Mouse (Mus musculus) heart, embryonic 13.5 days (tissue): ENCODE results near the gene Rbbp5. TPM values are rescaled to one million over a fixed set of nuclear protein-coding genes. Genes with fewer than 3 reads are reported as not detected.

Source experiments
- ATAC-seq: fragments of 200-750 bp; cut with Nextera tagmentation; 2 replicates; pipeline ENCODE4 v1.8.0; 2017; ENCODE audit warnings: moderate TSS enrichment; ENCODE audit not compliant: insufficient number of reproducible peaks, low FRiP score, low TSS enrichment; ENCODE audit errors: extremely low read depth
- H3K27ac ChIP-seq: fragments of 300-500 bp; sonication (generic); replicated peaks from 2 replicates; pipeline ENCODE4 v1.5.1; 2015; ENCODE audit warnings: moderate library complexity, mild to moderate bottlenecking, inconsistent platforms
- H3K27me3 ChIP-seq: fragments of 300-500 bp; sonication (generic); replicated peaks from 2 replicates; pipeline ENCODE4 v1.6.1; 2015; ENCODE audit warnings: mild to moderate bottlenecking, inconsistent platforms
- H3K36me3 ChIP-seq: fragments of 300-500 bp; sonication (generic); 2 replicates; pipeline ENCODE4 v1.6.1; 2015; ENCODE audit warnings: mild to moderate bottlenecking, inconsistent platforms
- H3K4me1 ChIP-seq: fragments of 300-500 bp; sonication (generic); 2 replicates; pipeline ENCODE4 v1.6.1; 2015; ENCODE audit warnings: inconsistent platforms
- H3K4me2 ChIP-seq: fragments of 300-500 bp; sonication (generic); 2 replicates; pipeline ENCODE4 v1.6.1; 2015; ENCODE audit warnings: inconsistent platforms, mild to moderate bottlenecking, moderate library complexity
- H3K4me3 ChIP-seq: fragments of 300-500 bp; sonication (generic); 2 replicates; pipeline ENCODE4 v1.5.1; 2015; ENCODE audit warnings: moderate library complexity, mild to moderate bottlenecking, inconsistent platforms
- H3K9ac ChIP-seq: fragments of 300-500 bp; sonication (generic); 2 replicates; pipeline ENCODE4 v1.6.1; 2015; ENCODE audit warnings: inconsistent platforms, mild to moderate bottlenecking, moderate library complexity
- H3K9me3 ChIP-seq: fragments of 300-500 bp; sonication (generic); 2 replicates; pipeline ENCODE4 v1.6.1; 2016; ENCODE audit warnings: inconsistent platforms
- WGBS: fragments of 180-500 bp; shearing (Covaris S2); methylation state at CpG from one replicate; pipeline ENCODE4 v1.1.7; 2015; ENCODE audit warnings: mixed read lengths; 5-methylcytosine and 5-hydroxymethylcytosine counted together
- polyA plus RNA-seq: library from polyadenylated mRNA; unstranded; fragments of >200 nt; fragmentation: Nextera tagmentation; extraction: Ambion mirVana; gene quantifications from 2 replicates; pipeline ENCODE4 v1.2.1, GENCODE M21; 2015

The Rbbp5 gene
- polyA plus RNA-seq, 1 experiment from 2014 or later: 24.5 TPM

GRCm38 (mm10) chr1:132500535-132500934 is 23.4 kb downstream of the Rbbp5 start:
- Histone ChIP-seq H3K4me1 (no peaks in the 10 kb centered on the region), H3K27me3 (no peaks in the 10 kb centered on the region), H3K9ac (no peak overlapping the region), H3K4me2 (no peak overlapping the region), H3K27ac (no peak overlapping the region), H3K36me3 (peaks cover 94% of the 10 kb centered on the region), H3K9me3 (no peaks in the 10 kb centered on the region), H3K4me3 (no peak overlapping the region)
- WGBS: 86% methylated on average over 2 of the region's 2 CpGs
- no peak for ATAC-seq

GRCm38 (mm10) chr1:132505155-132505554 is 28.0 kb downstream of the Rbbp5 start:
- H3K36me3 ChIP-seq: peaks cover 80% of the 10 kb centered on the region
- no peaks in the 10 kb centered on the region for H3K27me3 ChIP-seq
- no peaks in the 10 kb centered on the region for H3K4me1 ChIP-seq
- H3K4me3 ChIP-seq: no peak overlapping the region
- no peak overlapping the region for H3K4me2 ChIP-seq
- H3K27ac ChIP-seq: no peak overlapping the region
- ATAC-seq: no peak
- H3K9ac ChIP-seq: no peak overlapping the region
- H3K9me3 ChIP-seq: no peaks in the 10 kb centered on the region
- WGBS: 89% methylated on average over 5 of the region's 5 CpGs

GRCm38 (mm10) chr1:132506058-132506457 is 28.9 kb downstream of the Rbbp5 start, which contains the start of gene Tmem81:
Tmem81 (plus strand) TSS chr1:132506230.
- no peak within 1 kb of the TSS for H3K4me2 ChIP-seq
- WGBS: 87% methylated on average over 7 of the region's 7 CpGs
- H3K9me3 ChIP-seq: no peaks in the 10 kb centered on the region
- H3K27ac ChIP-seq: no peak within 1 kb of the TSS
- H3K4me3 ChIP-seq: no peak within 1 kb of the TSS
- no peaks in the 10 kb centered on the region for H3K4me1 ChIP-seq
- H3K27me3 ChIP-seq: no peaks in the 10 kb centered on the region
- H3K36me3 ChIP-seq: peaks cover 71% of the 10 kb centered on the region
- ATAC-seq: no peak
- H3K9ac ChIP-seq: no peak within 1 kb of the TSS

- Histone ChIP-seq H3K27me3 (no peaks in the 10 kb centered on the region), H3K4me2 (no peak overlapping the region), H3K27ac (no peak overlapping the region), H3K4me3 (no peak overlapping the region), H3K9ac (no peak overlapping the region), H3K36me3 (peaks cover 65% of the 10 kb centered on the region), H3K4me1 (no peaks in the 10 kb centered on the region), H3K9me3 (no peaks in the 10 kb centered on the region)
- ATAC-seq: no peak
- 91% methylated on average over 7 of the region's 7 CpGs for WGBS
Observed at GRCm38 (mm10) chr1:132506656-132507055, 29.5 kb downstream of the Rbbp5 start.

- ATAC-seq: no peak
- no peaks in the 10 kb centered on the region for H3K9me3 ChIP-seq
- H3K9ac ChIP-seq: no peak overlapping the region
- no peaks in the 10 kb centered on the region for H3K4me1 ChIP-seq
- no peak overlapping the region for H3K27ac ChIP-seq
- peaks cover 36% of the 10 kb centered on the region for H3K36me3 ChIP-seq
- no peak overlapping the region for H3K4me3 ChIP-seq
- no peak overlapping the region for H3K4me2 ChIP-seq
- peaks cover 21% of the 10 kb centered on the region for H3K27me3 ChIP-seq
- 81% methylated on average over 5 of the region's 5 CpGs for WGBS
Observed at GRCm38 (mm10) chr1:132509771-132510170, 32.6 kb downstream of the Rbbp5 start.

GRCm38 (mm10) chr1:132511521-132511920 is 34.4 kb downstream of the Rbbp5 start:
- Histone ChIP-seq H3K27ac (no peak overlapping the region), H3K9me3 (no peaks in the 10 kb centered on the region), H3K27me3 (peaks cover 23% of the 10 kb centered on the region), H3K4me3 (no peak overlapping the region), H3K9ac (no peak overlapping the region), H3K36me3 (peaks cover 20% of the 10 kb centered on the region), H3K4me2 (no peak overlapping the region), H3K4me1 (no peaks in the 10 kb centered on the region)
- WGBS: 47% methylated on average over 8 of the region's 8 CpGs
- no peak for ATAC-seq

GRCm38 (mm10) chr1:132512106-132512505 is 34.9 kb downstream of the Rbbp5 start:
- Histone ChIP-seq H3K4me1 (no peaks in the 10 kb centered on the region), H3K9ac (no peak overlapping the region), H3K4me3 (no peak overlapping the region), H3K27me3 (peaks cover 23% of the 10 kb centered on the region), H3K9me3 (no peaks in the 10 kb centered on the region), H3K36me3 (peaks cover 14% of the 10 kb centered on the region), H3K4me2 (no peak overlapping the region), H3K27ac (no peak overlapping the region)
- WGBS: 70% methylated on average over 8 of the region's 8 CpGs
- no peak for ATAC-seq

- H3K4me2 ChIP-seq: no peak overlapping the region
- H3K27me3 ChIP-seq: peaks cover 37% of the 10 kb centered on the region
- H3K4me3 ChIP-seq: no peak overlapping the region
- H3K9me3 ChIP-seq: no peaks in the 10 kb centered on the region
- no peak for ATAC-seq
- no peaks in the 10 kb centered on the region for H3K36me3 ChIP-seq
- WGBS: 82% methylated on average over 12 of the region's 12 CpGs
- H3K9ac ChIP-seq: no peak overlapping the region
- H3K27ac ChIP-seq: no peak overlapping the region
- no peaks in the 10 kb centered on the region for H3K4me1 ChIP-seq
Observed at GRCm38 (mm10) chr1:132515339-132515738, 38.2 kb downstream of the Rbbp5 start.

GRCm38 (mm10) chr1:132516776-132517175 is 39.6 kb downstream of the Rbbp5 start:
- H3K27me3 ChIP-seq: peaks cover 45% of the 10 kb centered on the region
- WGBS: 83% methylated on average over 11 of the region's 11 CpGs
- ATAC-seq: no peak
- H3K9me3 ChIP-seq: no peaks in the 10 kb centered on the region
- H3K9ac ChIP-seq: no peak overlapping the region
- H3K4me3 ChIP-seq: no peak overlapping the region
- H3K4me1 ChIP-seq: no peaks in the 10 kb centered on the region
- H3K4me2 ChIP-seq: no peak overlapping the region
- H3K27ac ChIP-seq: no peak overlapping the region
- H3K36me3 ChIP-seq: no peaks in the 10 kb centered on the region

- WGBS: 76% methylated on average over 18 of the region's 18 CpGs
- H3K4me3 ChIP-seq: no peak overlapping the region
- no peaks in the 10 kb centered on the region for H3K36me3 ChIP-seq
- no peak overlapping the region for H3K9ac ChIP-seq
- no peak overlapping the region for H3K27ac ChIP-seq
- no peaks in the 10 kb centered on the region for H3K9me3 ChIP-seq
- peaks cover 39% of the 10 kb centered on the region for H3K27me3 ChIP-seq
- H3K4me2 ChIP-seq: no peak overlapping the region
- no peak for ATAC-seq
- no peaks in the 10 kb centered on the region for H3K4me1 ChIP-seq
Observed at GRCm38 (mm10) chr1:132518621-132519020, 41.5 kb downstream of the Rbbp5 start.

GRCm38 (mm10) chr1:132519734-132520133 is 42.6 kb downstream of the Rbbp5 start:
- H3K4me1 ChIP-seq: no peaks in the 10 kb centered on the region
- ATAC-seq: no peak
- no peaks in the 10 kb centered on the region for H3K36me3 ChIP-seq
- no peaks in the 10 kb centered on the region for H3K9me3 ChIP-seq
- 86% methylated on average over 11 of the region's 11 CpGs for WGBS
- peaks cover 35% of the 10 kb centered on the region; the same call in 1 of the 2 replicates for H3K27me3 ChIP-seq
- no peak overlapping the region for H3K27ac ChIP-seq
- no peak overlapping the region for H3K9ac ChIP-seq
- H3K4me3 ChIP-seq: no peak overlapping the region
- H3K4me2 ChIP-seq: no peak overlapping the region

GRCm38 (mm10) chr1:132520764-132521163 is 43.6 kb downstream of the Rbbp5 start:
- 19% methylated on average over 2 of the region's 6 CpGs for WGBS
- Histone ChIP-seq H3K4me1 (no peaks in the 10 kb centered on the region), H3K27me3 (peaks cover 43% of the 10 kb centered on the region), H3K4me2 (no peak overlapping the region), H3K27ac (no peak overlapping the region), H3K9ac (no peak overlapping the region), H3K4me3 (no peak overlapping the region), H3K36me3 (no peaks in the 10 kb centered on the region), H3K9me3 (no peaks in the 10 kb centered on the region)
- peak; percentile 55; the same call in 1 of the 2 replicates for ATAC-seq
